Mouse (Mus musculus): ENCODE results near the gene Fam120c. TPM values are rescaled to one million over a fixed set of nuclear protein-coding genes. Genes with fewer than 3 reads are reported as not detected.
"Not testable (repeated sequence)": the region's sequence is repeated elsewhere in the genome, so short reads cannot be mapped to it uniquely, and the experiment has no call there.

The Fam120c gene
- total RNA-seq (2022): 10 to 100 TPM; 12.0 to 16.6 (median 15.2) TPM

DNA sequence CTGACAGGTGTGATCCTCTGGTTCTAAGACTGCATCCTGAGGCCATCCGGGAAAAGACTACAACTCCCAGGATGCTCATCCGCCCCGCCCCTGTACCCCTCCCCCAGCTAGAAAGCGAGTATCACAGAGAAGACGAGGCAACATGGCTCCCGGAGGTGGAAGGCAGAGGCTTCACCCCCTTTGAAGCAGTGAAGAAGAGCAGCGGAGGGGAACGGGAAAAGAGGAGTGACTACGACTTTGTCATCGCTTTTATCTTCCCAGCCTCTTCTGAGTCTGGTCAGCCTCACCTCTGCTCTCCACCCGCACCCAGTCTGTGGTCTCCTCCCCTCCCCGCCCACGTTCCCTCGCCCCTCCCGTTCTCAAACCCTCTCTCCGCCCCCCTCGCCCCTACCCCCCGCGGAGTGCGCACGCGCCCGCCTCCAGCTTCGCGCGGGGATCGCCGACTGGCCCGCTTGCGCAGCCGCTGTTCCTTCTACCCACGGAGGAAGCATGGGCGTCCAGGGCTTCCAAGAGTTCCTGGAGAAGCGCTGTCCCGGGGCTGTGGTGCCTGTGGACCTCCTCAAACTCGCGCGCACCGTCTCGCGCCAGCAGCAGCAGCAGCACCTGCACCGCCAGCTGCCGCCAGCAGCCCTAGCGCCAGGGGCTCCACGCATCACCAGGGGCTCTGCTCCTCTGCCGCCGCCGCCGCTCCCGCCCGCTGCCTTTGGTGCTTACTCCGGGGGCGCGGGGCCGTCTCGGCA is at the start of gene Fam120c:
Gene Fam120c, plus strand, starts transcription at position 415 of the 740 bp plus-strand sequence.
- peak; percentile 77 for DNase-seq (ENCODE audit: low spot score)

DNA sequence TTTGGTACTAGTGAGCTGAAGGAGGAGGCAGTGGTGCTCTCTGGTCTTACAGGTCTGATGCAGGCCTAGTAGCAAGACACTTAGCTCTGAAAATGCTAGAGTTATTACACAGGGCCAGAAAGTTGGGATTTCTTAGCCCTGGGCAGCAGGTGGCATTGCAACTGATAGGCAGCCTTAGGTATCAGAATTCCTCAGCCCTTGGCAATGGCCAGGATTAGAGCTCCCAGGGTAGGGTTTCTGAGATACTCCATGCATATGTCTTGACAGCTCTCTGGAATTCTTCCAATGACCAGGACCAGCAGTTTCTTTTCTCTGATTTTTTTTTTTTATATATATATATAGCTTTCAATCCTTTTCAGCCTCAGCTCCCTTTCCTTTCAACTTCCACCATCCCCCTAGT is 45.6 kb upstream of the Fam120c start:
- DNase-seq (ENCODE audit: low spot score): no peak

DNA sequence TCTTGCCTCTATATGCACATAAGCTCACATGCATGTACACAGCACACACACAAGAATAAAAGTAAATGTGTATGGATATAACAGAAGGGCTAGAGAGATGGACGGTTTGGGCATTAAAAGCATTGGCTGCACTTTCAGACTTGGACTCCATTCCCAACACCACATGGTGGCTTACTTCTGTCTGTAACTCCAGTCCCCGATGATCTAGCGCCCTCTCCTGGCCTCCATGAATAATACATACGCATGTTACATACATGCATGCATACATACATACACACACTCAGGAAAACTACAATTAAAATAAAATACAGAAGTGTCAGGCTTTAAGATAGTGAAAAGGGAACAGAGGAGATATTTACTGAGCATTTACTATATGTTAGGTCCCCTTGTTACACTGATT is 30.2 kb upstream of the Fam120c start:
- DNase-seq (ENCODE audit: low spot score): no peak

DNA sequence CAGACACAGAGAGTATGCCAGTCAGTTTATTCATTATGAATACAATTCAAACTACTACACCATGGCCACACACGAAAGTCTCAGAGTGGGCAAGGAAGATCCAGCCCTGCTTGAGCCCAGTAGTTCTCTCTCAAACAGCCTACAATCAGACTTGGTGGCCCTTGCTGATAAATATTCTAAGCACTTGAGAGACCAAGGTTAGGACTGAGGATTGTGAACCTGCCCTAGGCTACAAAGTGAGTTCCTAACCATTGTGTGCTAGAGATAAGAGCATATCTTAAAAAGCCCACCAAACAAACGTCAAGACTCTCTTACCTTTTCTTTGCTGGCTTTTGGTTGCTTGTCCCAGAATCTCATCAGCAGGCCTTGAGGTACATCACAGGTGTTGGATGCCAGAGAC is 10.4 kb upstream of the Fam120c start:
- no peak for DNase-seq (ENCODE audit: low spot score)

DNA sequence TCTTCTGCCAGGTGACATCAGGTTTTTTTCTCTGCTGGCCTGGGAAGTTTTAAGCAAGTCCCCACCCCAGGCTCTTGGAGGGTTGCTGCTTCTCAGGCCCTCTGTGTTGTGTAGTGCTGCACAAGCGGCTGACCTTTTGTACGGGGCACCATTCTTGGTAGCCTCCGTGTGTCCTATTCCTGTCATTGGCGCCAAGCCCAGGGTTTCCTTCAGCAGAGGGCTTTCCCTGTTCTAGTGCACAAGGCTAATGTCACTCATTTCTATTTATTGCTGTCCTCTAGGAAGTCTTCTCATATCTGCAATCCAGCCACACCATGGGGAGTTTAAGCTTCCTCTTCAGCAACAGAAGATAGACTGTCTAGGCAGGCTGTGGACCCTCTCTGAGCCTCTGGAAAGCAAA is 6.2 kb upstream of the Fam120c start:
- DNase-seq (ENCODE audit: low spot score): peak; percentile 57

DNA sequence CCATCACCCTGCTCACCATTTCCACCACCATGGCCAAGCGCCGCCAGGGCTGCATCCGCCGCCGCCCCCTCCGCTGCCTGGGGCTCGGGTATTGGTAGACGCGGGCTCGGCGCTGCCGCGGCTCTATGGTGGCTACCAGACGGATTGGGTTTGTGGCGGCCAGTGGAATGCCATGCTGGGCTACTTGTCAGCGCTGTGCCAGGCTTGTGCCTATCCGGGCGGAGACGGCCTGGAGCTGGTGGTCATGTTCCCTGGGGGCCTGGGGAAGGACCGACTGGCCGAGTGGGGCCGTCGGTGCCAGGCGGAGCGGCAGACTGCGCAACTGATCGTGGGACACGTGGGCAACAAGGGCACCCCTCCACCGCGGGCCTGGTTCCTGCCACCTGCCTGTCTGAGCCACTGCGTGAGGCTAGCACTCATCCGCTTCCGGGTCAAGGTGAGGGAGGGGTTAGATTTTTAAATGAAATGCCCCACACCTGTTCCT is 568 bp downstream of the Fam120c start:
- peak; percentile 10 for DNase-seq (ENCODE audit: low spot score)

DNA sequence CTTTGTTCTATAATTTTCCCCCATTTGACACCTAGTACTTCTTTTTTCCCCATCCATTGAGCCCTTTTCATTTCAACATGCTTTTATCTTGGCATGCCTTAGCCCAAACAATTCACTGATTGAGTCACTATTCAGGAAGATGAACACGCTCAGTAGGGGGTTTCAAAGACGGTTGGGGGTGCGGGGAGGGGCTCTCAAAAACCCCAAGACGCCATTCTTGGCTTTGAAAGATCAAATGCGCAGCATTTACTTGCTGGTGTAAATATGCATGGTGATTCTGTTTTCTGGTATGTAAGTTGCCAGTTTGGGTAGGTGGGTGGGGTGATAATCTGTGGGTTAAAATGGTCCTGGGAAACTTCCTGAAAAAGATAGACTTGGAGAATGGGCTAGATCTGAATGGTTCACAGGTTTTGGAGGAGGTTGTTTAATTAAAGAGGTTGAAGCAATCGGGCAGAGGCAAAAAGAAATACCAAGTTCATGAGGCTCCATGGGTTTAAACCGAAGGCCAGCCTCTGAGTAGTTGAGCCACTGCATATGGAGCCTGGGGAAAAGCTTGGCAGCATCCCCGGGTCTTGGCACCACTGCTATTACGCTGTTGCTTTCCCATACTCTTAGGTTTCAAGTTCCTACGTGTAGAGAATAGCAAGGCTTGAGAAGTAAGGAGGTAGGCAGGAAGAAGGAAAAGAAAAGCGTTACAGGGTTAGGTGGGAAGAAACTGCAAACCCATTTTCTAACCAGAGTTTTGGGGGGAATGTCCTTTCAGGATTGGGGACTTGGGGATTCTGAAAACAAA is 1.6 kb downstream of the Fam120c start:
- DNase-seq (ENCODE audit: low spot score): no peak

DNA sequence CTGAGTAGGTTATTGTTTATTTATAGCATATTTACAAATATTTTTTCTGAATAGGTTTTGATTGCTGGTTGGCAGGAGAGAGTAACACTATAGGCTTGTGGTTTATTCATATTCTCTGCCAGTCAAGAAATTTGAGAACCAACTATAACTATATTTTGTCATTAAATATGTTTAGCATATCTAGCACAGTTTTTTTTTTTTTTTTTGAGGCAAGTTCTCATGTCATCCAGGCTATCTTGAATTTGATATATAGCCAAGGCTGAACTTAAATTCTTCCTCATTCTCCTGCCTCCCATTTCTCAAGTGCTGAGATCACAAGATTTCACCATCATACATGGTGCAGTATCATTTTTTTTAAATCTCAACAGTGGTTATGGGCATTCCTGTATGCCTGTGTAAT is 3.3 kb downstream of the Fam120c start:
- no peak for DNase-seq (ENCODE audit: low spot score)

DNA sequence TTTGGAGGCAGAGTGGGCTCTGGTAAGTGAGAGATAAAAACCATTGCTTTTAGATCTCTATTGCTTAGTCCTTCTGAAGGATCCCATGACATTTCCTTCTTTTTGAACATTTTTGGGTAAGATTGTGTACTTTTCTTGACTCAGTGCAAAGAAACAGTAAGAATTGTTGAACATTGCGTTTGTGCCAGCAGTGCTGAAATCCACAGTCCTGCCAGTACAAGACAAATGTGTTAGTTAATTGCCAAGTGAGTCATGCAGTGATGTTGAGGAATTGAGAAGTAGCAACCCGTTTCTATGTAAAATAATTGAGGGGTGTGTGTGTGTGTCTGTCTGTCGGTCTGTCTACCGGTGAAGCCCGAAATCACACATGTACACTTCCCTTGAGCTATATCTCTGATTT is 5.3 kb downstream of the Fam120c start:
- DNase-seq (ENCODE audit: low spot score): no peak

DNA sequence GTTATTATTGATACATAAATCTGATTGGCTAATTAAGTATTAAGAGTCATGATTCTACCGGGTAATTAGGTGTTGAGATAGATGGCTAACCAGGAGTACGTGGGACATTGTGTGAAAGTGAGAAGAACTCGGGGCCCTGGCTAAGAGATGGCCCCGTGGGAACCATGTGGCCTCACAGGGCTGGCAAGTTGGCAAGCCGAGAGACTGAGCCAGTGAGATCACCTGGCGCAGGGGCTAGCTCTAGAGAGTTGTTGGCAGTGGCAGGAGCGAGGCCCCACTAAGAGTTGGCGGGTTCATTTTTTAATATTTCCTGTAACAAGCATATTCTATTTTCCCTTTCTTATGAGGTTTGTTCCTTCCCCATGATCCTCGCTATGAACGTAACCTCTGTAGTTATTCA is 74.8 kb downstream of the Fam120c start:
- no peak for DNase-seq (ENCODE audit: low spot score)

DNA sequence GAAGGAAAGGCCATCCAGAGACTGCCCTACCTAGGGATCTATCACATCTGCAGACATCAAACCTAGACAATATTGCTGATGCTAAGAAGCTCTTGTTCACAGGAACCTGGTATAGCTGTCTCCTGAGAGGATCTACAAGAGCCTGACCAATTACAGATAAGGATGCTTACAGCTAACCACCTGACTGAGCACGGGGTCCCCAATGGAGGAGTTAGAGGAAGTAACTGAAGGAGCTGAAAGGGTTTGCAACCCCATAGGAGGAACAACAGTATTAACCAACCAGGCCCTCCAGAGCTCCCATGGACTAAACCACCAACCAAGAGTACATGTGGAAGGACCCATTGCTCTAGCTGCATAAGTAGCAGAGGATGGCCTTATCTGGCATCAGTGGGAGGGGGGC is 76.8 kb downstream of the Fam120c start:
- no peak for DNase-seq (ENCODE audit: low spot score)

DNA sequence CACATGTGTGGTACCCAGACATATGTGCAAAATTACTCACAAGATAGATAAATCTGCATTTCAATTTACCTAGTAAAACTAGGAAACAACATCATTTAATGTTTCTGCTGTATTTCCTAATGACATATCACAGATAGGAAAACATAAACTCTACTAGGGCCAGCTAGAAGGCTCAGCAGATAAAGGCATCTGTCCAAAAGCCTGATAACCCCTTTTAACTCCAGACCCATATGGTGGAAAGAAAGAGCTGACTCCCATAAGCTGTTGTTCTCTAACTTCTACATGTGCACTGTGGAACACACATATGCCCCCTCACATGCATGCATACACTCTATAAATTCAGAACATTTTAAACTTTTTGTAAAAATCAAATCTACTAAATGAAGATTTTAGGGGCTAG is 99.7 kb downstream of the Fam120c start:
- DNase-seq (ENCODE audit: low spot score): no peak

DNA sequence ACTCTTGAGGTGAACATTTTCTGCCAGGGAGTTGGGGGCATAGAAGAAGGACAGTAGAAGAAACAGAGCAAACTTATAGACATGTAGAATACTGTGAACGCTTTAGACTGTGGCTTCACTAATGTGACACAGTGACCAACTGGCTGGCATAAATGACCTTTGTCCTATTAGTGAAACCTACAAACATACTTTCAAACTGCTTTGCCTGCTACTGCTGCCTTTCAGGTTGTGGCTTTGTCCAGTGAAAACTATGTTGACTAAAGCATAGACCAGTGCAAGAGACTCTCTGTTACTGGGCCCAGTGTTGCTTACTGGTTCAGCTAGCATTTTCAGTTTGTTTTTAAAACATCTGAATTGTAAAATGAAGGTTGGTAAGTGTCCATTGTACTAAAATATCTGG is 100.2 kb downstream of the Fam120c start:
- no peak for DNase-seq (ENCODE audit: low spot score)

DNA sequence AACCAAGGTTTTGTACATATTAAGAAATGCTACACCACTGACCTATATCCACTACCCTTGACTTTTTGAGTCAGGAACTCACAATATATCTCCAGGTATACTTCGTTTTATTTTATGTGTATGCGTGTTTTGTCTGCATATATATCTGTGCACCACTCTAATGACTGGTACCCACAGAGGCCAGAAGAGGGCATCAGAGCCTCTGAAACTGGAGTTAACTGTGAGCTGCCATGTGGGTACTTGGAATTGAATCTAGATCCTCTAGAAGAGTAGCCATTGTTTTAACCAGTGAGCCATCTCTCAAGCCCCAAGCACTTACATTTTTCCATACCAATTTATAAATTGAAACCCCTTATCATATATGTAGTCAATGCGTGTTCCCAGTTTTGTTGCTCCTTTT is 144.2 kb downstream of the Fam120c start:
- DNase-seq (ENCODE audit: low spot score): no peak

DNA sequence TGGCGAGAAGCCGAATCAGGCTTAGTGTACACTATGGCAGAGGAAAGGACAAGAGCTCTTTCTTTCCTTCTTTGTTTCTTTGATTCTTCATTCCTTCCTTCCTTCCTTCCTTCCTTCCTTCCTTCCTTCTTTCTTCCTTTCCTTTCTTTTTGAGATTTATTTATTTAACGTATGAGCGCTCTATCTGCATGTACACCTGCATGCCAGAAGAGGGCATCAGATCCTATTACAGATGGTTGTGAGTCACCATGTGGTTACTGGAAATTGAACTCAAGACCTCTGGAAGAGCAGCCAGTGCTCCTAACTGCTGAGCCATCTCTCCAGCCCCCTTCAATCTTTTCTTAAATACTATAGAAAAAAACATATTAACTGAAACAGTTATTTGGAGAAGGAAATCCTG is 149.3 kb downstream of the Fam120c start:
- not testable (repeated sequence) for DNase-seq (ENCODE audit: low spot score)

DNA sequence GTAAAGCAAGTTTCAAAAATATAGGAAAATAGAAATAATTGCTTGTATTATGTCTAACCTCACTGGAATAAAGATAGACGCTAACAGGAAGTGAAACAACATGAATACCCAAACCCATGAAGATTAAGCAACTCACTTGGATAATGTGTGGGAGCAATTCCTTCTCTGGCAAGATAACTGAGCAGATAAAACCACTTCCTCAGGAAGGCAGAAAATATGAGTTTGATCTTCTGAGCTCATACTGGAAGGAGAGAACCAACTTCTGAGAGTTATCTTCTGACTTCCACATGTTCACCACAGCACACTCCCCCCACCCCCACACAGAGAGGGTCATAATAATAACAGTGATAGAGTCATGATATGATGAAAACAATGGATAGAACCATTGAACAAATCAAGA is 152.6 kb downstream of the Fam120c start:
- DNase-seq (ENCODE audit: low spot score): no peak

DNA sequence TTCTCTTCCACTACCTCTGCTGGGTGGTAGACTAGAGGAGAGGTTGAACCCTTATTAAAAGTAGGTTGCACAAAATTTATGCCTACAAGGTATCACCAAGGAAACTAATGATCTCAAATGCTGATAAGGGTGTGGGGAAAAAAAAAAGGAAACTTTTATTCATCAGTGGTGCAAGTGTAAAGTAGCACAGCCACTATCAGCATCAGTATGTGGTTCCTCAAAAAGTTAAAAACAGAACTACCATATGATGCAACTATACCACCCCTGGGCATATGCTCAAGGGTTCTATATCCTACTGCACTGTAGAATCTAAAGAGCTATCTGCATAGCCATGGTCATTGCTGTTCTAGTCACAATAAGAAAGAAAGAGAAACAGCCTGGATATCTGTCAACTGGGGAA is 164.6 kb downstream of the Fam120c start:
- no peak for DNase-seq (ENCODE audit: low spot score)

DNA sequence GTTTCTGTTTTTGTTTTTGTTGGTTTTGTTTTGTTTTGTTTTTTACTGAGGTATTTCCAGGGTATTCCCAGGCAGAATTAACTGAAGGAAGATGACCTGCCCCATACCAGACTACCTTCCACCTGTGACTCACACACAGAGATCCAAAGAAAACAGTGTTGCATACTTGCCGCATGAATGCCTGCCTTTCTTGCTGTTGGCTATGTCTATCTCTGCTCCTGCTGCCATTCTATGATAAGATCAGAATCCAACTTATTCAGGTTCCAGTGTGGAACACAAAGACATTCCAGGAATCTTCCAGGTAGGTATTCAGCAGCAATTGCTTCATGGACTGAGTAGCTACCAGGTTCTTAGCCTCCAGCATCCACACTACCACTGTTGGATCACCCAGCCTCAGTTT is 165.9 kb downstream of the Fam120c start:
- no peak for DNase-seq (ENCODE audit: low spot score)

DNA sequence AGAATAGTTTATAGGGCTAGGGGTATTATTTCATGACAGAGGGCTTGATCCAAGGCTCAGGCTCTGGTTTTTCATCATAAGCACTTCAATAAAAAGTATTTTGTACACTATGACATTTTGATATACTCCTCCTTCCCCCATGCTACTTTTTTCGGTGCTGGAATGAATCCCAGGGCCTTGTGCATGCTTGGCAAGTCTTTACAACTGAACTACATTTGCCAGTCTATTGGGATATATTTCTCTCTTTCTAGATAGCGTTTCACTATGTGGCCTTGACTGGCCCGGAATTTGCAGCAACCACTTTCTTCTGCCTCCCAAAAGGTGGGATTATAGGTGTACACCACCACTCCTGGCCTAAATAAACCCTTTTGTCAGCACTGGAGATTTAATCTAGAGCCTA is 169.1 kb downstream of the Fam120c start:
- DNase-seq (ENCODE audit: low spot score): no peak

DNA sequence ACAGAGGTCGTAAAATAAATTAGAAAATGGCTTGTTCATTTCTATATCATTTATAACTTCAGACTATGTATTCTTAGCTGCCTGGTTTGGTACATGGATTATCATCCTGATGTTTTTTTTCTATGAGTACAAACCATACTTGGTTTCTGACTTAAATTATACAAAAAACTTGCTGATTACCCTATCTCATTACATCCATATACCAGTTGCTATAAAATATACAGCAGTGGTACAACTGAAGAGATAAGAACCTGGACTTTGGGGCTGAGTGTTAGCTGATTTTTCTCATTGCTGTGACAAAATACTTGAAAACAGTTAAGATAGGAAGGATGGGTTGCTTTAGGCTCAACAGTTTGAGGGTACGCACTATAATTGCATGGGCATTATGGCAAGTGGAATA is 169.7 kb downstream of the Fam120c start:
- DNase-seq (ENCODE audit: low spot score): no peak

DNA sequence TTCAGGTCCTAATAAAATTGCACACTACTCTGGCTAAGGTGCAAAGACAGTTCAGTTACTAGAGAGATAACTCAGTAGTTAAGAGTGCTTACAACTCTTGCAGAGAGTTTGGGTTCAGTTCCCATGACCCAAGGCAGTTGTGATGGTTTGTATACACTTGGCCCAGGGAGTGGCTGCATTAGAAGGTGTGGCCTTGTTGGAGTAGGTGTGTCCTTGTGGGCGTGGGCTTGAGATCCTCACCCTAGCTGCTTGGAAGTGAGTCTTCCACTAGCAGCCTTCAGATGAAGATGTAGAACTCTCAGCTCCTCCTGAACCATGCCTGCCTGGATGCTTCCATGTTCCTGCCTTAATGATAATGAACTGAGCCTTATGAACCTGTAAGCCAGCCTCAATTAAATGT is 174.2 kb downstream of the Fam120c start:
- DNase-seq (ENCODE audit: low spot score): no peak

DNA sequence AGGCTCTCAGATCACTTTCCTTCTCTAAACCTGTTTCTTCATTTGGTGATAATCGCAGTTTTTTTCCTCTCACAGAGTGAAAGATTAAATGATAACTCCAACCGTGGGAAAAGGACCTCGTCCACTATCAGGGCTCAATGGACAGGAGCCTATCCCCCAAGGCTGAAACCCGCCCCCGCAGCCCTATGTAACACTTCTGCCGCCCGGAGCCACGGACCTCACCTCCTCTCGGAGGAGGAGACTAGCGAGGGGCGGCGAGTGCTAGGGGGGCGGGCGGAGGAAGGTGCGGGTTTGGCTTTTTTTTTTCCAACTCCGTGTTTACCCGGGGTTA is 176.1 kb downstream of the Fam120c start:
- no peak for DNase-seq (ENCODE audit: low spot score)
